Comparison of ENCODE assay signal across 7 mouse cellular contexts in the genomic region with DNA sequence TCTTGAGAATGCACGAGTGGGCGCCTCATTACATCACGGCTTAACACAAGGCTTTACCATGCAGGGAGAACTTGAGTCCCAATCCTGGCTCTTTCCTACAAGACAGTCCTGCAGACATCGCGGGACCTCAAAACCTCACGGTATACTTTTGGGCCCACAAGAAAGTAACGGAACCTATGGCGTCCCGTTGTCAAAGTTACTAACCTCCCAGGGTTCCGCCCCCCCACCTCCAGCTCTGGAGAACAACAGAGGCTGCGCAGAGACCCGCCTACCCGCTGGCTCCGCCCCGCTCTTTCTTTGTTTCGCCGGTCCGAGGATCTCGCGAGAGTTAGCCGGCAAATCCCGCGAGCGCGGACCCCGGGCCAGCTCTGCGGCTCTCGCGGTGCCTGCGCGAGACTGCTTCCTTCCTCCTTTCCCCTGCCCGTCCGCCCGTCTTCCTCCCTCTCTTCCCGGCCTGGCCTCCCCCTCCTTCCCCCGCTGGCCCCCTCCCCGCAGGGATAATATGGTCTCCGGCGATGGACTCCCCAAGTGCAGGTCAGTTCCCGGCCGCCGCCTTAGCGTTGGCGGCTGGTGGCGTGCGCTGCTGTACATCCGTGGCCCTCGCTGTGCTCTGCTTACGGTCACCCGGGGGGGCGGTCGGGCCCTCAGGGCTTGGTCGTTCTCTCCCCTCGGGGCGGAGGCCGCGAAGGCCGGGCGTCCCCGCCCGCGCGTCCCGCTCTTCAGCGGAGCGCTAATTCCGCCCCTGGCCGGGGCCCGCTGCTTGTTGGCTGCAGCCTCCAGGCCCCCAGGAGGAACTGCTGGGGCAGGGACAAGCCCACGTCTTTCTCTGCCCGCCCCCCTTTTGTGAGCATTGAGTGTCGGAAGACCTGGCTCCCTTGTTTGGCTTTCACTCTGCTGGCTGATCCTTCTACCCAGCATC. TPM values are rescaled to one million over a fixed set of nuclear protein-coding genes. Genes with fewer than 3 reads are reported as not detected.
DNase-seq lines count a peak whose midpoint lies in the region; ATAC-seq lines count a peak whose summit lies in the region.

A gene (plus strand): TSS at position 427 of the 919 bp plus-strand sequence.

- DNase-seq in adrenal gland, postnatal 10 days, result peak; percentile 100
- DNase-seq in embryonic facial prominence, embryonic 10.5 days (ENCODE audit: low spot score), result peak; percentile 99
- DNase-seq in kidney, adult 11 months, result peak; percentile 98
- DNase-seq in limb, embryonic 10.5 days (ENCODE audit: low spot score), result peak; percentile 99
- DNase-seq in spleen, adult 12 weeks (ENCODE audit: low spot score), result peak; percentile 94

- H3K4me3 ChIP-seq in embryonic facial prominence, embryonic 10.5 days, result peak within 1 kb of the TSS; percentile 96
- peak within 1 kb of the TSS; percentile 99 for H3K4me3 ChIP-seq in limb, embryonic 10.5 days
- peak within 1 kb of the TSS; percentile 98 for H3K4me3 ChIP-seq in midbrain, embryonic 13.5 days (replicated peaks)

- peaks cover 21% of the 10 kb centered on the region for H3K4me1 ChIP-seq in embryonic facial prominence, embryonic 10.5 days
- H3K4me1 ChIP-seq in limb, embryonic 10.5 days, result peaks cover 16% of the 10 kb centered on the region
- H3K4me1 ChIP-seq in midbrain, embryonic 13.5 days (replicated peaks), result peaks cover 42% of the 10 kb centered on the region

- H3K9me3 ChIP-seq in embryonic facial prominence, embryonic 10.5 days, result no peaks in the 10 kb centered on the region
- no peaks in the 10 kb centered on the region for H3K9me3 ChIP-seq in limb, embryonic 10.5 days (replicated peaks)
- H3K9me3 ChIP-seq in midbrain, embryonic 13.5 days, result no peaks in the 10 kb centered on the region

- H3K4me2 ChIP-seq in midbrain, embryonic 13.5 days (replicated peaks), result peak within 1 kb of the TSS; percentile 84

- no peaks in the 10 kb centered on the region for H3K27me3 ChIP-seq in embryonic facial prominence, embryonic 10.5 days (replicated peaks; ENCODE audit: low read depth, poor library complexity, severe bottlenecking)
- H3K27me3 ChIP-seq in limb, embryonic 10.5 days (ENCODE audit: low read depth, poor library complexity, severe bottlenecking), result no peaks in the 10 kb centered on the region
- no peaks in the 10 kb centered on the region for H3K27me3 ChIP-seq in midbrain, embryonic 13.5 days

- peak within 1 kb of the TSS; percentile 97 for H3K27ac ChIP-seq in embryonic facial prominence, embryonic 10.5 days (replicated peaks)
- peak within 1 kb of the TSS; percentile 98 for H3K27ac ChIP-seq in limb, embryonic 10.5 days
- peak within 1 kb of the TSS; percentile 97 for H3K27ac ChIP-seq in midbrain, embryonic 13.5 days

- H3K9ac ChIP-seq in midbrain, embryonic 13.5 days (replicated peaks), result peak within 1 kb of the TSS; percentile 99

- under 1% methylated on average over 72 of the region's 72 CpGs for WGBS in embryonic facial prominence, embryonic 10.5 days
- under 1% methylated on average over 72 of the region's 72 CpGs for WGBS in limb, embryonic 10.5 days
- WGBS in midbrain, embryonic 13.5 days, result under 1% methylated on average over 64 of the region's 72 CpGs

- ATAC-seq in granulocyte monocyte progenitor cell, adult 5-6 weeks (replicated peaks; ENCODE audit: poor library complexity, severe bottlenecking), result peak; percentile 95
- peak; percentile 99 for ATAC-seq in midbrain, embryonic 13.5 days

- H3K36me3 ChIP-seq in embryonic facial prominence, embryonic 10.5 days (replicated peaks), result peaks cover 38% of the 10 kb centered on the region
- peaks cover 38% of the 10 kb centered on the region for H3K36me3 ChIP-seq in limb, embryonic 10.5 days
- peaks cover 27% of the 10 kb centered on the region for H3K36me3 ChIP-seq in midbrain, embryonic 13.5 days

RNA-seq across cellular contexts. Expression of the gene that starts here (rescaled TPM):
- total RNA-seq in adrenal gland, postnatal 10 days (2021), result 10 to 100 TPM; 49.1 to 52.0 TPM
- 46.0 and 48.7 TPM in 2 replicates for polyA plus RNA-seq in embryonic facial prominence, embryonic 10.5 days (2016; fragmentation: Nextera tagmentation; extraction: Ambion mirVana)
- total RNA-seq in granulocyte monocyte progenitor cell, adult 5-6 weeks (2014; fragmentation: Nextera tagmentation), result 31.6 and 48.7 TPM in 2 replicates
- total RNA-seq in granulocyte monocyte progenitor cell, adult 5-6 weeks (2017), result 24.9 and 31.9 TPM in 2 replicates
- 40.6 and 46.7 TPM in 2 replicates for polyA plus RNA-seq in limb, embryonic 10.5 days (2016; fragmentation: Nextera tagmentation; extraction: Ambion mirVana)
- 49.5 and 53.1 TPM in 2 replicates for polyA plus RNA-seq in midbrain, embryonic 13.5 days (2015; fragmentation: Nextera tagmentation; extraction: Ambion mirVana)

Comparison
In these comparisons a context has a peak if more than half of its experiments do, and no peak if none do; other contexts are left out.
1. Peak in every context shown above with its lines: DNase-seq, ATAC-seq, H3K4me3 ChIP-seq and H3K27ac ChIP-seq.